Mouse (Mus musculus): Measurements from ENCODE around the gene Nhlh1.

The Nhlh1 gene

DNA sequence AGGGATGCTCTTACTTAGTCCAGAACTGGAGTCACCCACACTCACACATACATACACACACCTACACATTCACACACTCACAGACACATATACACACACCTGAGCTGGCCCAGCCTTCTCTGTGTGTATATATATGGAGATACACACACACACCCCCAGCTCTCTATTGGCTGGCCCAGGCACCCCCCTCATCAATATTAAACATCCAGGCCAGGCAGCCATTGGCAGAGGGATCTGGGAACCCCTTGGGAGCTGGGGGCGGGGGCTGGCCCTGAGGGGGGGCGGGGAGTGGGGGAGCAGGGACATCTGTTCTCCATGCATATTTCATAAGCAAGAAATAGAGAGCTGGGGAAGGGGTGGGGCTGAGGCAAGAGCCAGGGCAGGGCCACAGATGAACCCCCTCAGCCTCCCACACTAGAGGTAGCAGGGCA, at the start of gene Nhlh1:
TSS of gene Nhlh1 (minus strand) at position 83 of the 431 bp plus-strand sequence.
- no peak for DNase-seq

DNA sequence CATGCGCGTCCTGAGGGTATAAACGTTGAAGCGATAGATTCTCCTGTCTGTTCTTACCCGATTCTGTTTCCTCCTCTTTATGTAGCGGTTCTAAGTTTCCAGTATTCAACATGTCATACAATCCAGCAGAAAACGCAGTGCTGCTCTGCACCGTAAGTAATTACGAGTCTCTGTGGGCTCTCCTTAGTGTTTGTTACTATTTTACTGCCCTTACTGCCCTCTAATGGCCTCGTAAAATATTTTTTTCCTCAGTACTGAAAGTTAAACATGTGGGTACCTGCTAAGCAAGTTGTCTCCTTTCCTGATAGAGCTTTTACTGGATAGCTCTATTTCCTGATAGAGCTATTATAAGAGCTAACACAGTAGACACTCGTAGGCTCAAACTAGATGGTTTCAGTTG, 47.7 kb upstream of the Nhlh1 start:
- DNase-seq = no peak

DNA sequence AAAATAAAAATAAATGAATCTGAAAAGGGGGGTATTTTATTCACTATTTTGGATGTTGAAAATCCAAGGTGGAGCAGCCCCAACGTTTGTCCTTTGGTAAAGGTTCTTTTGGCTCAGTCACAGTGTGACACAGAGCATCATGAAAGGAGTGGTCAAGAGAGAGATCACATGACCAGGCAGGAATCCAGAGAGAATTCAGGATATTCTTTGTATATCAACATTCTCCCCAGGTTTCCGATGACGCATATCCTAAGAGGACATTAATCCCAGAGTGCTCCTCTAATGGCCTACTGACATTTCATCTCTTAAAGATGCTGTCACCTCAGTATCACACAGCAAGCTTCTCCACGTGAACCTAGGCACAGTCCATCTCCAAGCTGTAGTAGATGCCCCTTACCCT, 46.2 kb upstream of the Nhlh1 start:
- DNase-seq = no peak

DNA sequence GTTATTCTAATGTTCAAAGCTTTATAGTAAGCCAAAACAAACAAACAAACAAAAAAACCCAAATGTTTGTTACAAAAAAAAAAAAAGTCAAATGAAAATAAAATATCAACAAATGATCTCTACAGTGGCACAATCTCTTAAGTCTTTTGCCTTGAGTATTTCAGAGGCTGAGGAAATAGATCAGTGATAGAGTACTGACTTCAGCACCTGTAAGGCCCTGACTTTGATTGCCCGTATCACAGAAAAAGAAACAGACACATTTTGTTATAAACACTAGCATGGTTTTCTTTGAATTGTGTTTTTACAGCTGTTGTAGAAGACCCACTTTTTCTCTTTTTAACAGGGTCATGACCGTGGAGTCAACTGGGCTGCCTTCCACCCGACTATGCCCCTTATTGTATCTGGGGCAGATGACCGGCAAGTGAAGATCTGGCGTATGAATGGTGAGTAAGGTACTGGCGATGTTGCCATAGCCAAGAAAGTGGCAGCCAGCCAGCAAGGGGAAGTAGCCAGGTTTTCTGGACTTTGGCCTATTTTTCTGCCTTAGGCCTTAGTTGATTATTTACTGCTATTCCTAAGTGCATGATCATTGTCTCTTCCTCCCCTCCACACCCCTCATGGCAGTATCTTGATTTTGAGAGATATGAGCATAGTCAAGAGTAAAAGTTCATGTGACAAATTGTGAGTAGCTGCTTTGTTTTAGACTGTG, 42.1 kb upstream of the Nhlh1 start:
- peak; percentile 93 for DNase-seq

DNA sequence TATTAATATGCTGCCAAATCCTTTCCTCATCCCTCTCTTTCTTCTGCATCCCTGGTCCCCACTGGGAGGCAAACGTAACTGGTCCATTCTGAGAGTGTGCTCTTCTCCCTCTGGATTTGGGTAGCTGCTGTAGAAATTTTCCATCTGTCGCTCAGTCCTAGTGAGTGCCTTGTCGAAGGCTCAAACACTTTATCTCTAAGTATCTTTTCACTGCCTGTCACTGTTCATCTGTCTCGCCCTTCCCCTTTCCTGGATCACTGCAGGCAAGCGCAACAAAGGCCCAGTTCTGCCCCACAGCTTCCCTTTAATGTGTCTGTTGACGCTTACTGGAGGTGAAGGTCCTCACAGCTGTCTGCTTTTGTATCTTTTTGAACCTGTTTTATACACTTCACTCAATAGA, 37.8 kb upstream of the Nhlh1 start:
- DNase-seq = no peak

DNA sequence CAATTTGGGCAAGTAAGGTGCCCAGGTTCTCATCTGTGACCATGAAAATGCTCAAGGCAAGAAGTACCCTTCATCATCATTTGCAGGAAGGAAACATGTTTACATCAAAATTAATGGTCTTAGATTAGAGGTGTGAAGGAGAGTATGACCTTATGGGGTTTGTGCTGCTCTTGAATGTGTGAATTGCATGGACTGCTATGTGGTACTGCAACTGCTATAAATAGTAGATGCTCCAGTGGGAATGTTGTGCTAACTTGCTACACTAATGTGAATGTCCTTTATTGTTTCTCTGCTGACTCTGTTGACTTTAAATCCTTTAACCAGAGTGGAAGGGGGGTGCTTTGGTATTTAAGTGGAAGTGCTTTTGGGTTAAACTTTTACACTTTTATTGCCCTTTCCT, 36.9 kb upstream of the Nhlh1 start:
- no peak for DNase-seq

DNA sequence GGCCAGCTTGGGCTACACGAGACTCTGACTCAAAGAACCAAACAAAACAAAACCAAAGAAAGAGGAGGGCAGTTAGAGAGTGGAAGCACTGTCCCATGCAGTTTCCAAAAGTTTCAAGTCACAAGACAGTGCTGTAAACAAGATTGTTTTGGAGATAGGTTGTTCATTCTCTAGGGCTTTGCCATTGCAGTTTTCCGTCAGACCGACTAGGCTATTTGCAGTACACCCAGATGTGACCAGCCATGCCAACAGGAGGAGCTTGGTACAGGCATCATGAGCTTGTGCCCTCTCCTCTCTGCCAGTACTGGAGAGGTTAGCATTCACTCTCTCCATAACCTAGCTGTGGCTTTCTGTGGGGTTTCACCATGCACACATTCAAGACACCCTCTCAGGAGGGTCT, 36.1 kb upstream of the Nhlh1 start:
- peak; percentile 72 to 89 for DNase-seq

DNA sequence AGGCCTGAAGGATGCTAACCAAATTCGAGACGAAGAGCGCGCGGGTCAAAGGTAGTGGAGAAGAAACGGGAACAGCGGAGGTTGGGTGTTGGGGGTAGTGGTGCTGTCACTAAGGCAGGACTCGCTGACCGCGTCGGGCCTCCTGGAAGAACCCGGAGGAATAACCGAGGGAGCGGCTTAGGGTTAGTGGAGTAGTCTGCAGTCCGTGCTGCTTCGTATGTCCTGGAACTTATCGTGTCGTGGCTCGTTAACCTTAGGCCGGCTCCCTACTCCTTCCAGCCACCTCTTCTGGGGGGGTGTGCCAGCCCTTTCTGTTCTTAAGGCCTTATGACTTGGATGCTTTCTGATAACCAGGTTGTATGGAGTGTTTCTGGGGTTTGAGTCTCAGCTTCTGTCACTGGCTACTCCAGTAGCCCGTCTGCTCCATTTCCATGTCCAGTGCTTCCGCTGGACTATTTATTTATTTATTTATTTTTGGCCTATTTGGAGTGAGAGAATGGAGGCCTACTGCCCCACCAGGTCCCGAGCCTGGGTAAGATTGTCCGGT, 25.6 kb upstream of the Nhlh1 start:
- DNase-seq = no peak

DNA sequence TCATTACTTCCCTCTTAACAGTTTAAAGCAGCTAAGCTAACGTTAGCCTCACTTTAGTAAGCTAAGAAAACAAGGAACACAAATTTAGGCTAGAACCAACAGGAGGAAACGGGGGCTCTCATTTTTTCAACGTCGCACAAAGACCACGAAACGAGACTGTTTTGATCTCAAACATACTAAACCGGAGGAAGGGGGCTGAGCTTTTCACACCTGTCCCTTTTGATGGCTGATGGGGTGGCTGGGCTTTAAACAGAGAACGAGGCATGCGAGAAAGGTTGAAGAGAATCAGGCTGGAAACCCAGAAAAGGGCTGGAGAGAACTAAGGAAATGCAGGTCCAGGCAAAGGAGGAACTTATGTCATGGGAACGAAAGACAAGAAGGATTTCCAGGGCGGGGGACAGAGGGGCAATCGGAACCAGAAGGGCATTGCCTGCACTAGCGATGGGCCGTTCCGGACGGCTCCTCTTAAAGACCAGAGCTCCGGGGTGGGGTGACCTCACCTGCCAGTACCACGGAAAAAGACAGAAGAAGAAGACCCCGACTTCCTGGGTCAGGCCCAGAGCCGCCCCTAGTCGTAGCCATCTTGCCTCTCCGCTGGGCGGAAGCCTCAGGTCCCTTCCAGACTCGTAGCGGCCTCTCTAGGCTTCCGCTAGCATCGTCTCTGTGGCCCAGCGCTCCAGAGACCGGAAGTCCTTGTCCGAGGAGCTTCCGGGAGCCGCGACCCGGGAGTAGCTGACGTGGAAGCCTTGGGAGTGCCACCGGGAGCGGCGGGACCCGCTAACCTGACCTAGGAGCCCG, 24.9 kb upstream of the Nhlh1 start, which contains the start of the genes Copa and Ncstn:
TSS of gene Copa (plus strand) at position 429 of the 798 bp plus-strand sequence.
TSS of gene Ncstn (minus strand) at position 695 of the 798 bp plus-strand sequence.
- peak; percentile 93 to 97 for DNase-seq

DNA sequence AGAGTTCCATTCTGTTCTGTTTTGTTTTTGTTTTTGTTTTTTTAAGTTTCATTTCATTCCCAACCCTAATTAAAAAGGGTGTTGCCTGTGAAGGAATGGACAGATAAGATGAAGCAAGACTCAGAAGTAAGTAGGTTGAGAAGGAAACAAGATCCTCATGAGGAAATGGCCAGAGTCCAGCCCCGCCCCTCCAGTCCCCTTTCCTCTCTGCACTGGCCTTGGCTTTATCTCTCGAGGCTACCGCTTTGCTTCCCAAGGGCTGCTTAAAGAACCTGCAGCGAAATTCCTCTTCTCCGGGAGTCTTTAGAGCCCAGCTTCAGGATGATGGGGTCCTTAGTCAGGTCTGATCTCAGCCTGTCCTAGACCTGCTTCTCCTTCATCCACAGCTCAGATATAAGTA, 20.6 kb upstream of the Nhlh1 start:
- DNase-seq = no peak

DNA sequence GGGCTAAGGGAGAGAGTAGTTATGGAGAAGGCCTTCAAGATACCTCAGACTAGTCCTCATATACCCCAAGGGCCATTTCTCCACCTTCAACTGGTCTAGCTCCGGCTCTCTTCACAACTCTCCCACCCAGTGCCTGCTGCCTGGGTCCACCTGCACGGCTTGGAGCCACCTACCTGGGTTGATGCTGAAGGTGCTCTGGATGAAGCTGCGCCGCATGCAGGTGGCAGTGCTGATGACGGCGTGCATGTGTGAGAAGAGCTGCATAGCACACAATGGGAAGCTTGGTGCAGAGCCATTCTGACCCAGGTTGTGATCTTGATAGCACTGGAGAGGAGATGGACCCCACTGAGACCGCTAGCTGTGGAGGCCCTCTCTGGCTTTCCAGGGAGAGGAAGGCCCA, 15.2 kb upstream of the Nhlh1 start:
- no peak for DNase-seq

DNA sequence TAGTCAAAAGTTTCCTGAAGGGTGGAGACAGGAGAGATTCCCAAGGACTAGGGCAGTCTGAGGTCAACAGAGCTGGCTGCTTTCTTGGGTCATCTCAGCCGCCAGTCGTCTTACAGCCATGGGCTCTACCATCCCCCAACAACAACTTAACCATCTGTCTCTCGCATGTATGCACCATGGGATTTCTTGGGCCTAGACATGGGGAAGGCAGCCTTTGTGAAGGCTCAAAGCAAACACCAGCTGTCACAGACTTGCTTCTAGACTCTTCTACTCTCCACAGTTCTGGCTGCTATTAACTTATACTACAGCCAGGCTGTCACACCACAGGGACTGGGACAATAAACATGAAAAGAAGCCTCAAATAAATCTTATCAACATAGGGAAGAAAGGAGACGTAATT, 14.2 kb upstream of the Nhlh1 start:
- no peak for DNase-seq

DNA sequence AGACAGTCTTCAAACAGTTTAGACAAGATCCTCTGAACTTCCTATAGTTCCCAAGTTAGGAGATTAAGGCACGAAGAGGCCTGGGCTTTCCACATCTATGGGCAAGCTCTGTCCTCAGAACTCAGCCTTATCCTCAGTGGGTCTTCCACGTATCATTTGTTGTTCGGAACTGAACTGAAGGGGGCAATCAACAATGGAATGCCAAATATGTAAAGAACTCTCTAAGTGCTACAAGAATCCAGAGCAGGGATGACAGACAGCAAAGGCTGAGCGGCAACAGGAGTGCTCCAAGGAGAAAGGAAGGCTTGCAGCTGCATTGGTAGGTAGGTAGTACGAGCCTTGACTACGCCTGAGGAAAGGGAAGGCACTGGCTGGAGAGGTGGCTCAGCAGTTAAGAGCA, 12.9 kb upstream of the Nhlh1 start:
- DNase-seq = no peak

DNA sequence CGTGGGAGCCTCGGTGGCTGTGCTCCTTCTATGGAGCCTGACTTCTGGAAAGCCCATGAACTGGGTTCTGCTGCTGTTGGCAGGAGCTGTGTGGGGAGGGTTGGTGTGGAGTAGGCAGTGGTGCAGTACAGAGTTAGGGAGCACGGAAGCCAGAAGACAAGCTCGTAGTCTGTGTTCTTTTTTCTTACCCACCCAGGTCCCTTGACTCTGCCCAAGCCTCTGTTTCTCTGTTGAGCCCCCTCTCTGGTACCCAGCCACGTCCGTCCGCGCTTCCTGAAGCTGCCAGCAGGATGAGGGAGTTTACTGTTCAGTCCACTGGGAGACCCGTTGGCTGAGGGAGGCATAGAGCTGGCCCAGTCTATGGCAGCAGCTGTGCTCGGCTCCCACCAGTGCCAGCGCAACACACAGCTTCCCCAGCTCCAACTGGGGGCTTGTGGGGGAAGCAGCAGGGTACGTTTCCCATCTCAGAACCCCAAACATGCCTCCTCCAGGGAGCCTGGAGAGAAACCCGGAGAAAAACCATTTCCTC, 7.3 kb upstream of the Nhlh1 start:
- DNase-seq = no peak

DNA sequence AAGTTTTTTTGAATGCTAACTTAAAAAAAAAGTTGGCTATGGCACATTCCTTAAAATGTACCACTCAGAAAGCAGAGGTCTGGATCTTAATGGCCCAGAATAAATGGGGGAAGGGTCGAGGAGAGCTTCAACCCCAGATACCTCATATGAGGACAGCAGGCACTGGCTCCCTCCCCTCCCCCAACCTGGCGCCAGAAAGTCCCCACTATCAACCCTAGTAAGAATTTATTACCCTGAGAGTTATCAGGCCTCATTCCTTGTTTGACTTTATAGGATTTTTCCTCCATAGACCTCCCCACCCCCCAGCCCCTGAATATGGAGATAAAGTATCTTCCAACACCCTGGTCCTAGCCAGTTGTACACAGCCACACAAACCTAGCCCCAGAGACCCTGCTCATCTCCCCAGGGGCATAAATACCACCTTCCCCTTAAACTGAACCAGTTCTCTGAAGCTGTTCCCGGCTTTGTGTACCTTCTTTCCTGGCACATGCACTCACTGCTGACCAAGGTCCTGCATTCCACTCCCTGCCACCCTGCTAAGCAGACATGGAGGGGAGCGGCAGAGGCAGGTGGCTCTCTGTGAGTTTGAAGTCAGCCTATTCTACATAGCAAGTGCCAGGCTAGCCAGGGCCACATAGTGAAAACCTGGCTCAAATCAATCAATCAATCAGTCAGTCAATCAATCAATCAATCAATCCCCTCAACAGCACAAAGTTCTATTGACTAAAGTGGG, 6.1 kb upstream of the Nhlh1 start:
- DNase-seq = no peak

DNA sequence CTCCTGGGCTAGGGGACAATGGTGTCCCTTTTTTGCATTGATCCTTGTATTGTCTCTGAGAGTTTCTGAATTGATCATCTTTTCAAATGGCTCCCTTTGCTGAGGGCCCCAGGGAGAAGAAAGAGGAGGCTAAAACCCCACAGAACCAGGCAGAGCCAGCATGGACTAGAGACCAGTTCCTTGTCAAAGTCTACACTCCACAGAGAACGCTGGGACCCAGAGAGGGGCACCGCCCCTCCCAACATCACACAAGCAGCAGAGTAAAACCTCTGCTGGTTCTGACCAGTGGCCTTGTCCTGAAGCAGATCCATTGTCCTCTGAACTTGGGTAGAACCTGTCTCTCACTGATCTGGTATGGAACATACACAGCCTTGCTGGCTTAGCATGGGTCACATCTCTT, 4.7 kb upstream of the Nhlh1 start:
- DNase-seq = no peak

DNA sequence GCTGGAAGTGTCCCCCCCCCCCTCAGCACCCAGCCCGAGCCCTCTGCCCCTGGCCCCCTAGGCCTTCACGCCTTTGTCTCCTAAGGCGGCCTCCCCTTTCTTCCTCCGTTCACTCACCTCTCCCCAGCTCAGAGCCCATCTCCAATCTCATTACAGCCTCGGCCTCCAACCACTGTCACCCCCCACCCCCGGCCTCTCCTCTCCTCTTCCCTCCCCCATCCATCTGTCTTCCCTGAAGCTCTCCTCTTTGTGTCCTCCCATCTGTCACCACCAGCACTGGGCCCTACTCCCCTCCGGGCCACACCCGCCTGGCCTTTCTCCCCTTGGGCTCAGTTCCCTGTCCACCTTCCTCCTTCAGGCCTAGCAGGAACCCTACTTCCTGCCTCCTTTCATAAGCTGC, 3.8 kb upstream of the Nhlh1 start:
- no peak for DNase-seq

DNA sequence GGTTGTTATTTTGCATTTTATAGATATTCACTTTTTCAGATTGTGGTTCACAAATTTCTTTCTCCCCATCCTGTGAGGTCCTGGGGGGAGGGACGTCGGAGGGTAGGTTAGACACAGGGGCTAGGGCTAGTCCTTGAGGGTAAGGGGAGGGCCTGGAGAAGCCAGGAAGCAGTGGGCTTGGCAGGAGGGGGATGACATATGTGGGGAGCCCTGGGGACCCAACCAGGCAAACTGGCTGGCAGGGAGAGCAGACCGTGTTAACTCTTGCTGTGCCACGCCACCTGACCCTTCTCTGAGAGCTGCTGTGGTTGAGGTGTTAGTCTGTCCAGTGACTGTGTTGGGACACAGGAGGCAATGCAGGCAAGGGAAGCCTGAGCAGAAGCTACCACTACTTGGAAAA, 3.3 kb upstream of the Nhlh1 start:
- DNase-seq = no peak

DNA sequence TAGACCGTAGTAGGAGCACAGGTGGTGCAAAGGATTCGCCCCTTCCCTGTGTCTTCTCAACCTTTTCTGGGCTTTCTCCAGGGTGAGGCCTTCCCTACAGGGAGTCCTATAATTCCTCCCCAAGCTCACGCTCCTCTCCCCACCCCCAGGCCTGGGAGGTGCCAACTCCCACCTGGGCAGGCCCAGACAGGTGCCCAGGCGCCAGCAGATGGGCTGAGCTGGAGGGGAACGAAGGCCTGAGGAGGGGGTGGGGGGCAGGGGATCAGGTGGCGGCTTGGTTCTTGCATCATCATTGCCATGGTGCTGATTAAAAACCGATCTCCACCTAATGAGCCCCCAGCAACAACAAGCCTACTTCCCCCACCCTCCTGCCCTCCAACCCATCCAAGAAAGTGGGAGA, 1.5 kb upstream of the Nhlh1 start:
- DNase-seq = no peak

DNA sequence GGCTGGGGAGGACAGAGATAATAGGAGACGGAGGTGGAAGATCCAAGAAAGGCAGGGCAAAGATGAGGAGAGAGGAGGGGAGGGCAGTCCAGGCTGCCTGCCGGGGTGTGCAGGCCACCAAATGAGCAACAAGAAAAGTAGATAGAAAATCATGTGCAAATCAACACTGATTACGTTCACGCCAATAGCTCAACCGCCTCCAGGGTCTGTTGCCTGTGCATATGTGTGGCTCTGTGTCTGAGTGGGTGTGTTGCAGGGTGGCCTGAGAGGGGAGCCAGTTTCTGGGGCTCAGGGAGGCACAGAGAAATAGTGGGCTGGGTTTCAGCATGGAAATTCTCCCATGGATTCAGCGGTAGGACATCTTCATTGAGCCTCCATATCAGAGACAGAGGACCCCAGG, 948 bp upstream of the Nhlh1 start:
- no peak for DNase-seq

DNA sequence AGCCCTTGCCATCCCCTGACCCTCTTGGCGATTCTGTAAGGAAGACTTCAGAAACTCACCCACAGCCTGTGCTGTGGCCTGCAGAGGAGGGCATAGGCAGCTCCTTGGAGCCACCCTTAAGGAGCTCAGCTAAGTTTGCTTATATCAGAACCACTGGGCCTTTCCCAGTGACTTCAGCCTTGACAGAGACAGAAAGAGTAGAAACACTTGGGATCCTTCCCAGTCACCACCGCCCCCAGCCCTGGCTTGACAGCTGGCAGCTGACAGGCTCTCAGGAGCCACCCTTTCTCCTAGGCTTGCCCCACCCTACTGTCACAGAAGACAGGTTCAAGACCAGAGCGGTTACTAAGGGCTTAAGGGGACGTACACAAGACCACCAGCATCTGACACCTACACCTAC, 1.1 kb downstream of the Nhlh1 start:
- DNase-seq = no peak

DNA sequence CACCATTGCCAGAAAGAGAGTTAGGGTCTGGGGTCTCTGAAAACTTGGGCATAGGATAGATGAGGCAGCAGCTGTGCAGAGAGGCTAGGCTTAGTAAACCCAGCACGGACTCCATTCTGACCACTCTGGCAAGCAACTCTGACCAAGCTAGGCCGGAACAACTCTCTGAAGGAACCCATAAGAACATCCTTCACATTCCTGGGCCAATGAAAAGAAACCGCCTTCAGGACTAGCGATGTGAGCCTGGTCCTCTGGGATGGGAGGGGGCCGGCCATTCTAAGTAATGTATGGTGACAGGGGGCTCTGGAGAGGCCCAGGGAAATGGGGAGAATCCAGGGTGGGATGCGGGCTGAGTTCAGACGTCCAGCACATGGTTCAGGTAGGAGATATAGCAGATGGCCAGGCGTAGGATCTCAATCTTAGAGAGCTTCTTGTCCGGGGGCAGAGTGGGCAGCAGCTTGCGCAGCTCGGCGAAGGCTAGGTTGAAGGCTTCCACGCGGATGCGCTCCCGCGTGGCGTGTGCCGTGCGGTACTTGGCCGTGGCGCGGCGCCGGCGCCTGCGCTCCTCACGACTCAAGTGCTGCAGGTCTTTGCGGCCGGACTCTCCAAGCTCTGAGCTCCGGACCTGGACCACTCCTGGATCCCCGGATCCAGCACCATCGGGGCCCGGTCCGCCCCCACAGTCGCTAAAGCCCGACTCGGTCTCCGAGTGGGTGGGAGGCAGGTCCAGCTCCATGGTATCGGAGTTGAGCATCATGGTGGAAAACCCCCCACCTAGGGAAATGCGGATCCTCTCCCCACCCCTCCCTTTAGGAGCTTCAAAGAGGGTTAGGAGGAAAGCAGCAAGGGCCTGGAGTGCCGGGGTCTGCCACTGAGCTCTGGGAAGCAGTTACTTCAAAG, 3.6 kb downstream of the Nhlh1 start:
- DNase-seq = no peak

All from kidney, postnatal 25 days (tissue).